Mouse (Mus musculus): ENCODE results near the gene Ccl20. TPM values are rescaled to one million over a fixed set of nuclear protein-coding genes. Genes with fewer than 3 reads are reported as not detected.
A peak's percentile ranks its signal among the peaks of the same experiment; 100 is the strongest.

Ccl20 gene
- polyA plus RNA-seq, 1 experiment from 2014 or later: 7.6 TPM

DNA sequence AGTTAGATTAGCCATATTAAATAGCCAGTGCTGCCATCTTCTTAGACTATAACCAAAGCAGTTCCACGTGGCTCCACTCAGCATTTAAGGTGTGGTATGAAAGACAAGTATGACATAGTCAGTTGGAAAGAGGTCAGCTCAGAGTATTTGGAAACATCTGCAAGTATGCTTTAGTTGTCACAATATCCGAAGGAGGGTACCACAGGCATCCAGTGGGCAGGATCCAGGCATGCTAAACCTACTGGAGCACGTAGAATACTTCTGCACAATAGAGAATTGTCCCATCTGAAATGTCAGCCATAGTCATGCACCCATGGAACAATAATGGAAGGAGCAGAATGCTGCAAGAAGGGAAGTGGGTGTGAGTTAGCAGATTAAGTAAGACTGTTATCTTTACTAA, 3.7 kb downstream of the Ccl20 start:
- ATAC-seq (ENCODE audit: insufficient read depth, low FRiP score): no peak

DNA sequence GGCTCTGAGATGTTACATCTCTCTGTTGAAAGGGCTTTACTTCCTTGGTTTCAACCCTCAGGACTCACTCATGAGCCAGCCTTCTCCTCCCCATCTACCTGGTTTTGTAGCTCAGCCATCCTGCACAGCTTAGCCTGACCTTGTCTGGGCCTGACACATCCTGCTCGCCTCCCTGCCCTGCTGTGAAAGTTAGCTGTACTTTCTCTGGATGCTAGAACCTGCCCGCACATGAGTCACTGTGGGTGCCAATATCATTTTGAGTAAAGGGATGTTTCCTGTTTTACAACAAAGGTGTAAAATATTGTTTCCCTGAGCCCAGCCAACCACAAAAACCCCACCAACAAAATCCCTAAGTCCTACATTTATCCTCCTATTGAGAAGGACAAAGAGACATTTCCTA, 6.6 kb downstream of the Ccl20 start:
- H3K4me2 ChIP-seq (ENCODE audit: low read depth, low read length): no peak overlapping the region
- H3K4me1 ChIP-seq (ENCODE audit: control insufficient read depth, insufficient read depth, low read length): no peaks in the 10 kb centered on the region
- WGBS: 76% methylated on average over 2 of the region's 2 CpGs
- H3K27ac ChIP-seq (ENCODE audit: low read length): no peak overlapping the region
- no peak overlapping the region for H3K9ac ChIP-seq (ENCODE audit: low read length)
- no peaks in the 10 kb centered on the region for H3K27me3 ChIP-seq (ENCODE audit: control insufficient read depth, insufficient read depth, low read length)
- no peak overlapping the region for H3K4me3 ChIP-seq (replicated peaks; ENCODE audit: low read length)
- no peaks in the 10 kb centered on the region for H3K36me3 ChIP-seq (ENCODE audit: control insufficient read depth, insufficient read depth, low read length)
- no peaks in the 10 kb centered on the region for H3K9me3 ChIP-seq (replicated peaks; ENCODE audit: control insufficient read depth, low read length)
- ATAC-seq (ENCODE audit: insufficient read depth, low FRiP score): peak; percentile 72; the same call in 1 of the 2 replicates

More for the DNA sequence above, 3.7 kb downstream of the Ccl20 start:
- Histone ChIP-seq H3K9ac (ENCODE audit: low read length) (no peak overlapping the region), H3K4me3 (replicated peaks; ENCODE audit: low read length) (no peak overlapping the region), H3K4me1 (ENCODE audit: control insufficient read depth, insufficient read depth, low read length) (0 out of 2 replicates have a peak, but pooled peaks cover 4% of the 10 kb centered on the region), H3K27ac (ENCODE audit: low read length) (no peak overlapping the region), H3K36me3 (ENCODE audit: control insufficient read depth, insufficient read depth, low read length) (no peaks in the 10 kb centered on the region), H3K9me3 (replicated peaks; ENCODE audit: control insufficient read depth, low read length) (no peaks in the 10 kb centered on the region), H3K4me2 (ENCODE audit: low read depth, low read length) (no peak overlapping the region), H3K27me3 (ENCODE audit: control insufficient read depth, insufficient read depth, low read length) (no peaks in the 10 kb centered on the region)
- 71% methylated on average over 3 of the region's 3 CpGs for WGBS

DNA sequence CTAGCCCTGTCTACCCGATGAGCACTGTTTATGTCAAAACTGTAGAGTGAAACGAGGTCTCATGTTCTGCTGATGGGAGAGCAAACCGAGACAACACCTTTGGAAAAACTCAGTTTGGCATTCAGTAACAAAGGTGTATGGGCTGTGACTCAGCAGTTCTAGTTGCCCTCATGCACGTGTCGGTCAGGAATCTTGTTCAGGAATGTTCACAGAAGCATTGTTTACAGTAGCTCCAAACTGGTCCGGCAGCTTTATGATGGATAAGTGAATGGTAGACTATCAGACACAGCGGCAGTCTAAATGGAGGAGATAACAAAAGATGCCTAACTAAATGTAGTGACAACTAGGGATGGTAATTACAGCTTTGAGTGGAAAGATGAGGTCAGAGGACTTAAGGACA, 19.3 kb downstream of the Ccl20 start:
- Histone ChIP-seq H3K9me3 (replicated peaks; ENCODE audit: control insufficient read depth, low read length) (no peaks in the 10 kb centered on the region), H3K4me3 (replicated peaks; ENCODE audit: low read length) (no peak overlapping the region), H3K27ac (ENCODE audit: low read length) (no peak overlapping the region), H3K36me3 (ENCODE audit: control insufficient read depth, insufficient read depth, low read length) (no peaks in the 10 kb centered on the region), H3K27me3 (ENCODE audit: control insufficient read depth, insufficient read depth, low read length) (no peaks in the 10 kb centered on the region), H3K4me2 (ENCODE audit: low read depth, low read length) (no peak overlapping the region), H3K4me1 (ENCODE audit: control insufficient read depth, insufficient read depth, low read length) (no peaks in the 10 kb centered on the region), H3K9ac (ENCODE audit: low read length) (no peak overlapping the region)
- peak; percentile 85; the same call in 1 of the 2 replicates for ATAC-seq (ENCODE audit: insufficient read depth, low FRiP score)
- 21% methylated on average over 7 of the region's 7 CpGs for WGBS

- no peaks in the 10 kb centered on the region for H3K27me3 ChIP-seq (ENCODE audit: control insufficient read depth, insufficient read depth, low read length)
- no peak for ATAC-seq (ENCODE audit: insufficient read depth, low FRiP score)
- H3K9me3 ChIP-seq (replicated peaks; ENCODE audit: control insufficient read depth, low read length): no peaks in the 10 kb centered on the region
- H3K4me1 ChIP-seq (ENCODE audit: control insufficient read depth, insufficient read depth, low read length): no peaks in the 10 kb centered on the region
- H3K27ac ChIP-seq (ENCODE audit: low read length): no peak overlapping the region
- WGBS: 80% methylated on average over 8 of the region's 8 CpGs
- H3K36me3 ChIP-seq (ENCODE audit: control insufficient read depth, insufficient read depth, low read length): no peaks in the 10 kb centered on the region
- H3K4me3 ChIP-seq (replicated peaks; ENCODE audit: low read length): no peak overlapping the region
- H3K4me2 ChIP-seq (ENCODE audit: low read depth, low read length): no peak overlapping the region
- H3K9ac ChIP-seq (ENCODE audit: low read length): no peak overlapping the region
Observed at GRCm38 (mm10) chr1:83137847-83138246, 21.3 kb downstream of the Ccl20 start.

GRCm38 (mm10) chr1:83138721-83139120, 22.2 kb downstream of the Ccl20 start:
- 87% methylated on average over 6 of the region's 6 CpGs for WGBS
- no peak for ATAC-seq (ENCODE audit: insufficient read depth, low FRiP score)

GRCm38 (mm10) chr1:83141510-83141909, 24.9 kb downstream of the Ccl20 start:
- Histone ChIP-seq H3K9ac (ENCODE audit: low read length) (no peak overlapping the region), H3K36me3 (ENCODE audit: control insufficient read depth, insufficient read depth, low read length) (no peaks in the 10 kb centered on the region), H3K9me3 (replicated peaks; ENCODE audit: control insufficient read depth, low read length) (no peaks in the 10 kb centered on the region), H3K4me1 (ENCODE audit: control insufficient read depth, insufficient read depth, low read length) (no peaks in the 10 kb centered on the region), H3K4me3 (replicated peaks; ENCODE audit: low read length) (no peak overlapping the region), H3K27ac (ENCODE audit: low read length) (no peak overlapping the region), H3K27me3 (ENCODE audit: control insufficient read depth, insufficient read depth, low read length) (no peaks in the 10 kb centered on the region), H3K4me2 (ENCODE audit: low read depth, low read length) (no peak overlapping the region)
- WGBS: 78% methylated on average over 8 of the region's 8 CpGs
- no peak for ATAC-seq (ENCODE audit: insufficient read depth, low FRiP score)

More at GRCm38 (mm10) chr1:83138721-83139120, 22.2 kb downstream of the Ccl20 start:
- Histone ChIP-seq H3K4me2 (ENCODE audit: low read depth, low read length) (no peak overlapping the region), H3K4me3 (replicated peaks; ENCODE audit: low read length) (no peak overlapping the region), H3K9me3 (replicated peaks; ENCODE audit: control insufficient read depth, low read length) (no peaks in the 10 kb centered on the region), H3K27ac (ENCODE audit: low read length) (no peak overlapping the region), H3K9ac (ENCODE audit: low read length) (no peak overlapping the region), H3K27me3 (ENCODE audit: control insufficient read depth, insufficient read depth, low read length) (no peaks in the 10 kb centered on the region), H3K36me3 (ENCODE audit: control insufficient read depth, insufficient read depth, low read length) (no peaks in the 10 kb centered on the region), H3K4me1 (ENCODE audit: control insufficient read depth, insufficient read depth, low read length) (no peaks in the 10 kb centered on the region)

- no peak overlapping the region for H3K4me3 ChIP-seq (replicated peaks; ENCODE audit: low read length)
- ATAC-seq (ENCODE audit: insufficient read depth, low FRiP score): peak; percentile 75; the same call in 1 of the 2 replicates
Observed at GRCm38 (mm10) chr1:83142055-83142454, 25.5 kb downstream of the Ccl20 start.

GRCm38 (mm10) chr1:83146547-83146946, 30.0 kb downstream of the Ccl20 start:
- H3K36me3 ChIP-seq (ENCODE audit: control insufficient read depth, insufficient read depth, low read length): no peaks in the 10 kb centered on the region
- peak overlapping the region; percentile 40 for H3K27ac ChIP-seq (ENCODE audit: low read length)
- no peaks in the 10 kb centered on the region for H3K27me3 ChIP-seq (ENCODE audit: control insufficient read depth, insufficient read depth, low read length)
- H3K9me3 ChIP-seq (replicated peaks; ENCODE audit: control insufficient read depth, low read length): no peaks in the 10 kb centered on the region
- ATAC-seq (ENCODE audit: insufficient read depth, low FRiP score): peak; percentile 91
- H3K4me2 ChIP-seq (ENCODE audit: low read depth, low read length): no peak overlapping the region
- no peak overlapping the region for H3K9ac ChIP-seq (ENCODE audit: low read length)
- H3K4me3 ChIP-seq (replicated peaks; ENCODE audit: low read length): no peak overlapping the region
- WGBS: 74% methylated on average over 2 of the region's 2 CpGs
- H3K4me1 ChIP-seq (ENCODE audit: control insufficient read depth, insufficient read depth, low read length): no peaks in the 10 kb centered on the region

More at GRCm38 (mm10) chr1:83142055-83142454, 25.5 kb downstream of the Ccl20 start:
- Histone ChIP-seq H3K9me3 (replicated peaks; ENCODE audit: control insufficient read depth, low read length) (no peaks in the 10 kb centered on the region), H3K27me3 (ENCODE audit: control insufficient read depth, insufficient read depth, low read length) (no peaks in the 10 kb centered on the region), H3K36me3 (ENCODE audit: control insufficient read depth, insufficient read depth, low read length) (no peaks in the 10 kb centered on the region), H3K4me1 (ENCODE audit: control insufficient read depth, insufficient read depth, low read length) (no peaks in the 10 kb centered on the region), H3K27ac (ENCODE audit: low read length) (no peak overlapping the region), H3K4me2 (ENCODE audit: low read depth, low read length) (no peak overlapping the region), H3K9ac (ENCODE audit: low read length) (no peak overlapping the region)
- WGBS: 71% methylated on average over 5 of the region's 5 CpGs

DNA sequence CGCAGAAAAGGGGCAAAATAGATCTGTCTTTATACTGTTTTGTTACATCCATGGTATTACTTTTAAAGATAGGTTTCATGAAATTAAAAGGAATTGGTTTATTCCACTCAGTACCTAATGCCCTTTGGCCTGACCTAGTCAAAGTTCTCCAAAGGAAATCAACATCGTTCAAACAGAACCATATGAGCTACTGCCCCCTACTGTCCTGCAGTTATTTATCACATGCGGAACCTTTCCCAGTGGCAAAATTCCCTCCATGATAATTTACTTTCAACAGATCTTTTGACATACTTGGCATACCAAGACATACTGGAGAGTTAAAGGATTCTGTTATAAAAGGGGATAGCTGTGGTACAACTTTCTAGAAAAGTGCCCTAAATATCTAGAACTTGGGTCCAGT, 33.7 kb downstream of the Ccl20 start:
- Histone ChIP-seq H3K4me1 (ENCODE audit: control insufficient read depth, insufficient read depth, low read length) (no peaks in the 10 kb centered on the region), H3K36me3 (ENCODE audit: control insufficient read depth, insufficient read depth, low read length) (no peaks in the 10 kb centered on the region), H3K9ac (ENCODE audit: low read length) (no peak overlapping the region), H3K27ac (ENCODE audit: low read length) (no peak overlapping the region), H3K9me3 (replicated peaks; ENCODE audit: control insufficient read depth, low read length) (no peaks in the 10 kb centered on the region), H3K4me2 (ENCODE audit: low read depth, low read length) (no peak overlapping the region), H3K27me3 (ENCODE audit: control insufficient read depth, insufficient read depth, low read length) (no peaks in the 10 kb centered on the region), H3K4me3 (replicated peaks; ENCODE audit: low read length) (no peak overlapping the region)
- WGBS: 72% methylated on average over 3 of the region's 3 CpGs
- no peak for ATAC-seq (ENCODE audit: insufficient read depth, low FRiP score)

DNA sequence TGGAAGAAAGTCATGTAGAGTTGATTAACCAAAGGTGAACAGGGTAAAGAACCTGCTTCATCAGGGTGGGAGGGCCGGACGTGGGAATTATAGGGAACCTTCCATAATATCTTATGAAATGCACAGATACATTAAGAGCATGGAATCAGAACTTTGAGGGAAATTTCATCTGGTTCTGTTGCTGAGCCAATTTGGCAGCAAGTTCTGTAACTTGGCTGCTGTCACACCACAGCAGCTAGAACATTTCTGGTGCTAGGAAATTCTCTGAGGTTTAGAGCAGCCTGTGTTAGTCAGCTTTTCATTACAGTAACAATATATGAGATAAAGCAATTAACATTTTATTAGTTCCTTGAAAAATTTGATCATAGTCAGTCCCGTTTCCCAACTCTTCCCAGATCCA, 36.4 kb downstream of the Ccl20 start:
- H3K27me3 ChIP-seq (ENCODE audit: control insufficient read depth, insufficient read depth, low read length): no peaks in the 10 kb centered on the region
- no peak overlapping the region for H3K27ac ChIP-seq (ENCODE audit: low read length)
- no peak overlapping the region for H3K4me2 ChIP-seq (ENCODE audit: low read depth, low read length)
- no peaks in the 10 kb centered on the region for H3K36me3 ChIP-seq (ENCODE audit: control insufficient read depth, insufficient read depth, low read length)
- no peak for ATAC-seq (ENCODE audit: insufficient read depth, low FRiP score)
- no peak overlapping the region for H3K4me3 ChIP-seq (replicated peaks; ENCODE audit: low read length)
- no peak overlapping the region for H3K9ac ChIP-seq (ENCODE audit: low read length)
- H3K4me1 ChIP-seq (ENCODE audit: control insufficient read depth, insufficient read depth, low read length): no peaks in the 10 kb centered on the region
- H3K9me3 ChIP-seq (replicated peaks; ENCODE audit: control insufficient read depth, low read length): no peaks in the 10 kb centered on the region
- WGBS: 74% methylated on average over 3 of the region's 3 CpGs
